Mouse (Mus musculus): ENCODE data around the gene Zfp182.

DNA sequence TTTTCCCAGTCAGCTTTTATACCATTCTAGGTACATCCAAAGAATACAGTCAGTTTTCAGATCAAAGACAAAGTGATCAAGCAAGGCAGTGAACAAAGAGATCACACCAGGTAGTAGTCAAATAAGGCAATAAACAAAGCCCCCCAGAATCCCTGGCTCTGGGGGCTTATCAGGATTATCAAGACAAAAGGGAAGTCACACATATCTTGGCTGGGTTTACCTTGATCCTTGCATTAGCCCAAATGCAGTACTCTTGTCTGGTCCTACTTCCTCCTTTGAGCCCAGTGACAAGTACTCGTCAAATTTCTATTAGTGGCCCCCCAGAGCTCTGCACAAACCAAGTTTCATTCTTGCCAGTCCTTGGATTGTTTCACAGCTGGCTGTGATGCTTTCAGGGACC lies 81.2 kb downstream of the Zfp182 start:
- no peak for TF ChIP-seq GATA1 (IDR thresholded peaks at IDR 0.05; ENCODE audit: borderline replicate concordance, low read length)
- TF ChIP-seq CTCF (IDR thresholded peaks at IDR 0.05; ENCODE audit: low read depth, low read length) = no peak

All from G1E (cell line).